Mouse (Mus musculus): ENCODE results near the gene Zbtb12. TPM values are rescaled to one million over a fixed set of nuclear protein-coding genes. Genes with fewer than 3 reads are reported as not detected.

Zbtb12 gene
- total and polyA plus RNA-seq, 3 experiments: 7.6 to 24.3 TPM; not detected in 1

DNA sequence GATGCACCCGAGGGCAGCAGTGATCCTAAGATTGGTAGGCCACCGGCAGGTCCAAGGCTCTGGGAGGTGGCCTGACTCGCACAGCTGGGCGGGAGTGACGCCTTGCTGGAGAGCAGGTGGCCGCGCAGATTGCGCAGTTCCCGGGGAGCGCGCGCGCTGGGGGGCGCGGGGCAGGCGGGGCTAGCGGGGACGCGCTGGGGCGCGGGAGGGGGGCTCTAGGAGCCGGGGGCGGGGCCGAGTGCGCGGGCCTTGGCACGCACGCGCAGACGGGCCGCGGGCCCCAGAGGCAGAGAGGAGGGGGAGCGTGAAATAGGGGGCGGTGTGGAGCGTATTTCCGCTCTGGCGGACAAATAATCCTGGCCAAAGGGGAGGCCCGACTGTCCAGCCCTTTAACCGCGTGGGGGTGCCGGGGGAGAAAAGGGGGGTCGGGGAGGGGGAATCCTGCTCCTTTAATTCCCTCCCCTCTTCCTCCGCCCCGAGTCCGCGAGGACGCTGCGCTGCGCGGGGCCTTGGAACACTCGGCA is 14.9 kb downstream of the Zbtb12 start:
- Histone ChIP-seq H3K9me3 (replicated peaks; ENCODE audit: insufficient read depth, low read length) (no peaks in the 10 kb centered on the region), H3K36me3 (ENCODE audit: control insufficient read depth in 1 of 2, insufficient read depth in 2 of 2, low read length in 2 of 2) (peaks cover 0 to 11% of the 10 kb centered on the region in 2 experiments; a peak in 2 of 4 replicates), H3K79me2 (ENCODE audit: control insufficient read depth, insufficient read depth, low read length, poor library complexity) (peaks cover 24% of the 10 kb centered on the region), H3K27ac (ENCODE audit: control insufficient read depth, low read depth, low read length) (peak overlapping the region; percentile 12), H3K4me1 (ENCODE audit: control insufficient read depth in 1 of 2, insufficient read depth in 2 of 2, low read length in 2 of 2) (peaks cover 0 to 12% of the 10 kb centered on the region in 2 experiments; a peak in 2 of 4 replicates), H3K4me3 (ENCODE audit: control insufficient read depth in 1 of 2, insufficient read depth in 1 of 2, low read depth in 2 of 2, low read length in 2 of 2) (peak overlapping the region; percentile 44 to 84), H3K27me3 (ENCODE audit: control insufficient read depth in 1 of 2, insufficient read depth in 2 of 2, low read length in 2 of 2) (no peaks in the 10 kb centered on the region), H3K9ac (ENCODE audit: control insufficient read depth, low read depth, low read length, poor library complexity, severe bottlenecking) (peak overlapping the region; percentile 84)
- TF ChIP-seq TCF12 (IDR thresholded peaks at IDR 0.05; ENCODE audit: low read depth, low read length): peak; percentile 58; the same call in 1 of the 2 replicates
- TF ChIP-seq POLR2AphosphoS2 (IDR thresholded peaks at IDR 0.05; ENCODE audit: low read length): no peak
- TF ChIP-seq EP300 (IDR thresholded peaks at IDR 0.05; ENCODE audit: low read depth in 1 of 2, low read length in 2 of 2): peak in 1 of 2 experiments; percentile 29; a peak in 1 of 4 replicates
- TF ChIP-seq MEF2A (IDR thresholded peaks at IDR 0.05; ENCODE audit: extremely low read depth, insufficient replicate concordance, low read depth, low read length, poor library complexity, severe bottlenecking): no peak
- TF ChIP-seq SIN3A (IDR thresholded peaks at IDR 0.05; ENCODE audit: low read length): peak; percentile 38; the same call in 1 of the 2 replicates
- TF ChIP-seq NELFE (IDR thresholded peaks at IDR 0.05; ENCODE audit: low read depth, low read length): no peak; the same call in 1 of the 2 replicates
- peak; percentile 80 for TF ChIP-seq TAL1 (IDR thresholded peaks at IDR 0.05; ENCODE audit: low read length)
- no peak for TF ChIP-seq ZNF384 (IDR thresholded peaks at IDR 0.05; ENCODE audit: low read depth, low read length)
- TF ChIP-seq POLR2A (IDR thresholded peaks at IDR 0.05; ENCODE audit: control insufficient read depth in 1 of 2, insufficient read depth in 1 of 2, low read depth in 1 of 2, low read length in 2 of 2, poor library complexity in 1 of 2): 0 out of 4 replicates have a peak, but pooled peaks of 1 of the 2 experiments have one; percentile 12
- TF ChIP-seq BHLHE40 (IDR thresholded peaks at IDR 0.05; ENCODE audit: borderline replicate concordance, low read depth, low read length): peak; percentile 37; the same call in 1 of the 2 replicates
- no peak for TF ChIP-seq USF1 (IDR thresholded peaks at IDR 0.05; ENCODE audit: low read depth, low read length)
- peak; percentile 56; the same call in 1 of the 2 replicates for TF ChIP-seq ETS1 (IDR thresholded peaks at IDR 0.05; ENCODE audit: low read depth, low read length)
- TF ChIP-seq ZMIZ1 (IDR thresholded peaks at IDR 0.05; ENCODE audit: low read depth, low read length): 0 out of 2 replicates have a peak, but pooled peaks have one; percentile 12
- TF ChIP-seq MAX (IDR thresholded peaks at IDR 0.05; ENCODE audit: low read length): no peak
- no peak for TF ChIP-seq SMC3 (IDR thresholded peaks at IDR 0.05; ENCODE audit: low read depth, low read length)
- TF ChIP-seq GABPA (IDR thresholded peaks at IDR 0.05; ENCODE audit: low read depth, low read length): no peak
- peak in 1 of 3 experiments; percentile 20; a peak in 1 of 6 replicates for TF ChIP-seq CTCF (IDR thresholded peaks at IDR 0.05 in 2 of 3, conservative IDR thresholded peaks at IDR 0.05 in 1 of 3; ENCODE audit: control insufficient read depth in 1 of 3, insufficient read depth in 1 of 3, low read depth in 2 of 3, low read length in 3 of 3, poor library complexity in 1 of 3, severe bottlenecking in 1 of 3)
- TF ChIP-seq NRF1 (IDR thresholded peaks at IDR 0.05; ENCODE audit: insufficient read depth, low read depth, low read length, poor library complexity, severe bottlenecking): peak; percentile 73
- no peak for TF ChIP-seq GATA1 (IDR thresholded peaks at IDR 0.05; ENCODE audit: low read depth, low read length)
- no peak for TF ChIP-seq RAD21 (IDR thresholded peaks at IDR 0.05; ENCODE audit: low read depth, low read length)
- TF ChIP-seq JUND (IDR thresholded peaks at IDR 0.05; ENCODE audit: low read depth, low read length): no peak
- peak; percentile 70 for TF ChIP-seq HCFC1 (IDR thresholded peaks at IDR 0.05; ENCODE audit: low read depth, low read length)
- peak; percentile 97 for TF ChIP-seq MAZ (IDR thresholded peaks at IDR 0.05; ENCODE audit: low read depth, low read length)
- TF ChIP-seq CHD1 (IDR thresholded peaks at IDR 0.05; ENCODE audit: low read depth, low read length): no peak
- TF ChIP-seq MYC (IDR thresholded peaks at IDR 0.05; ENCODE audit: low read depth, low read length): 0 out of 2 replicates have a peak, but pooled peaks have one; percentile 59
- no peak for TF ChIP-seq MYB (IDR thresholded peaks at IDR 0.05; ENCODE audit: low read depth, low read length)
- DNase-seq (ENCODE audit: low read depth, low spot score): peak; percentile 95
